Mouse (Mus musculus) lung, postnatal 0 days (tissue): ENCODE data around the gene 1110008P14Rik. TPM values are rescaled to one million over a fixed set of nuclear protein-coding genes. Genes with fewer than 3 reads are reported as not detected.

ENCODE experiments used
- ATAC-seq: fragments of 200-750 bp; cut with Nextera tagmentation; 2 replicates; pipeline ENCODE4 v1.8.0; 2017; ENCODE audit warnings: moderate library complexity
- DNase-seq: peaks from one replicate; pipeline ENCODE4 v3.0.0-alpha.2; 2016; ENCODE audit warnings: low spot score
- H3K27ac ChIP-seq: fragments of 300-500 bp; sonication (generic); 2 replicates; pipeline ENCODE4 v1.5.1; 2014; ENCODE audit warnings: antibody characterized with exemption, mild to moderate bottlenecking, low read length, mixed read lengths
- H3K27me3 ChIP-seq: fragments of 300-500 bp; sonication (generic); replicated peaks from 2 replicates; pipeline ENCODE4 v1.6.1; 2014; ENCODE audit warnings: low read length, mixed read lengths; ENCODE audit not compliant: insufficient read depth
- H3K36me3 ChIP-seq: fragments of 300-500 bp; sonication (generic); 2 replicates; pipeline ENCODE4 v1.6.1; 2014; ENCODE audit warnings: low read length, mixed read lengths; ENCODE audit not compliant: insufficient read depth
- H3K4me1 ChIP-seq: fragments of 300-500 bp; sonication (generic); 2 replicates; pipeline ENCODE4 v1.6.1; 2014; ENCODE audit warnings: antibody characterized with exemption, low read depth, low read length, mixed read lengths; ENCODE audit not compliant: insufficient read depth
- H3K4me2 ChIP-seq: fragments of 300-500 bp; sonication (generic); replicated peaks from 2 replicates; pipeline ENCODE4 v1.6.1; 2014; ENCODE audit warnings: low read depth, mild to moderate bottlenecking, low read length, moderate library complexity, mixed read lengths
- H3K4me3 ChIP-seq: fragments of 300-500 bp; sonication (generic); 2 replicates; pipeline ENCODE4 v1.5.1; 2014; ENCODE audit warnings: low read depth, low read length
- H3K9ac ChIP-seq: fragments of 300-500 bp; sonication (generic); replicated peaks from 2 replicates; pipeline ENCODE4 v1.6.1; 2014; ENCODE audit warnings: low read depth, mild to moderate bottlenecking
- H3K9me3 ChIP-seq: fragments of 300-500 bp; sonication (generic); 2 replicates; pipeline ENCODE4 v1.6.1; 2016; ENCODE audit warnings: low read length, mixed read lengths
- CTCF ChIP-seq: IDR thresholded peaks from 2 replicates; pipeline ENCODE4 v1.5.1; 2016; ENCODE audit warnings: antibody characterized with exemption, mild to moderate bottlenecking
- EP300 ChIP-seq: IDR thresholded peaks from 2 replicates; pipeline ENCODE4 v1.6.1; 2016; ENCODE audit warnings: antibody characterized with exemption, mild to moderate bottlenecking, control low read depth
- WGBS: fragments of 180-500 bp; shearing (Covaris S2); extraction: QIAGEN DNeasy Blood & Tissue Kit; methylation state at CpG from one replicate; pipeline ENCODE4 v1.1.7; 2014; 5-methylcytosine and 5-hydroxymethylcytosine counted together
- polyA plus RNA-seq: library from polyadenylated mRNA; unstranded; fragments of >200 nt; fragmentation: Nextera tagmentation; extraction: Ambion mirVana; gene quantifications from 2 replicates; pipeline ENCODE4 v1.2.1, GENCODE M21; 2015

1110008P14Rik gene
- polyA plus RNA-seq, 1 experiment from 2014 or later: 78.1 TPM

DNA sequence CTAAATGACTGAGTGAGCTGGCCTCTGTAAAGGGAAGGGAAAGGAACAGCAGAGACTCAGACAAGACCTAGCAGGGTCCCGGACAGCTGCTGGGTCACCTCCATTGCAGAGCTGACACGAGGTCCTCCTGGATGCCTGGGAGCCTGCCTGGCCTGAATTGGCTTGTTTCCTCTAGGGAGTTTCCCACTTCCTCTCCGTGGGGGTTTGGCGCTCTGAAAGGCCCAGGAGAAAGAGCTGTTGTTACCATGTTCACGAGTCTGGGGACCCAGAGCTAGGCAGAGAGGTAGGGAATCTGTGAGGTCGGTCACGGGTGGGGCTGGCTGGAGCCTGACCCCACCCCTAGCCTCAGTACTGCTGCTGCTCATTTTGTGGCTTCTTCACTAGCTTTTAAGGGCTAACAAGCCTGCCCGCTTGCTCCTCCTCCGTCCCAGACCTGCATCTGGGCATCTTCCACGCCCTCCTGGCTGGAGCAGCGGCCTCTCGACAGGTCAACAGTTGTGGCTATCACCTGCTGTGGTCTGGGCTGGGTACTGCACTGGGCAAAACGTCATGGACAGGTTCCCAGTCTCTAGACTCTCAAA lies 31.2 kb downstream of the 1110008P14Rik start:
- Histone ChIP-seq H3K4me1 (no peaks in the 10 kb centered on the region), H3K9me3 (no peaks in the 10 kb centered on the region), H3K4me2 (no peak overlapping the region), H3K4me3 (no peak overlapping the region), H3K9ac (no peak overlapping the region), H3K27me3 (0 out of 2 replicates have a peak, but pooled peaks cover 4% of the 10 kb centered on the region), H3K36me3 (no peaks in the 10 kb centered on the region), H3K27ac (no peak overlapping the region)
- ATAC-seq: no peak
- no peak for DNase-seq
- 48% methylated on average over 13 of the region's 13 CpGs for WGBS
- no peak for TF ChIP-seq EP300
- TF ChIP-seq CTCF: no peak

DNA sequence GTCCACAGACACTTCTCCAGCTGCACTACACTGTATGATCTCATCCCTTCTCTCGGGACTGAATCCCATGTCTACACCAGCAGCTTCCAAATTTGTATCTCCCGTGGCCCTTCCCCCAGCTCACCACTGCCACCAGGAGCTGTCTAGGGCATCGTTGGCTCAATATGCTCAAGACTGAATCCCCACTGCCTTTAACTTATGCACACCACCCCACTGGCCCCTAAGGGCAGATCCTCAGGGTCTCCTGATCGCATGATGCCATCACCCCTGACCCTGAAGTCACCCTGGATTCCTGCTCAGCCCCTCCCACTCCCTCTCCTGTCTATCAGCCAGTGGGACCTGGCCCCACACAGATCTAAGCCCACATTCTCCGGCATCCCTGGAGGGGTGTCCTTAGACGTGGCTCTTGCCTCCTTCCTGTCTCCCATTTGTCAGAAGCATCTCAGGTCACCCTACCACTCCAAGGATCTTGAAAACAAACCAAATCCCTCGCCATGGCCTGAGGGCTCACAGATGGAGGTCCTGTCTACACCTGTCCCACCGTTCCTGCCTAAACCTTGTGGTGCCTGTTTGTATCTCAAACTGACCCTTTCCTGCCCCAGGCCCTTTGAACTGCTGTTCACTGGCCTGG lies 32.0 kb downstream of the 1110008P14Rik start:
- Histone ChIP-seq H3K4me2 (no peak overlapping the region), H3K4me3 (no peak overlapping the region), H3K9me3 (no peaks in the 10 kb centered on the region), H3K36me3 (no peaks in the 10 kb centered on the region), H3K9ac (no peak overlapping the region), H3K27ac (no peak overlapping the region), H3K27me3 (0 out of 2 replicates have a peak, but pooled peaks cover 4% of the 10 kb centered on the region), H3K4me1 (no peaks in the 10 kb centered on the region)
- TF ChIP-seq EP300: no peak
- no peak for TF ChIP-seq CTCF
- DNase-seq (no peak), ATAC-seq (no peak)
- WGBS: 49% methylated on average over 8 of the region's 8 CpGs

DNA sequence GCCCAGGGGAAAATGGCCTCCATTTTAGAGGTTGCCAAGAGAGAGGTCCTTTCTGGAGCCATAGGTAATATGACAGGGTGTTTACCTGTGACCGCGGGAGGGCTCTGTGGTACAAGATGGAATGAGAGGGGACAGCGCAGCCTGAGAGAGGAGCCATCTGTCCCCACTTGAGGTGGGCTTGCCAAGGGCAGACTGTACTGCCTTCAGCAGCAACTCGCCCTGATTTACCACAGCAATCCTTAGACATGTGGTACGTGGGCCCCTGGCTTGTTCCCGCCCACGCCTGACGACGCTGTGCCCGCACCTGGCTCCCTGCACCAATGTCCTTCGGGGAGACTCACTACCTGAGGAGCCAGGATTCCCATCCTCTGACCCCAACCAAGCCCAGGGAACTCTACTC lies 33.4 kb downstream of the 1110008P14Rik start:
- Histone ChIP-seq H3K4me3 (no peak overlapping the region), H3K4me2 (no peak overlapping the region), H3K27me3 (0 out of 2 replicates have a peak, but pooled peaks cover 4% of the 10 kb centered on the region), H3K9ac (no peak overlapping the region), H3K27ac (no peak overlapping the region), H3K4me1 (no peaks in the 10 kb centered on the region), H3K9me3 (no peaks in the 10 kb centered on the region), H3K36me3 (no peaks in the 10 kb centered on the region)
- ATAC-seq (no peak), DNase-seq (no peak)
- 80% methylated on average over 11 of the region's 11 CpGs for WGBS
- TF ChIP-seq CTCF (no peak), EP300 (no peak)

DNA sequence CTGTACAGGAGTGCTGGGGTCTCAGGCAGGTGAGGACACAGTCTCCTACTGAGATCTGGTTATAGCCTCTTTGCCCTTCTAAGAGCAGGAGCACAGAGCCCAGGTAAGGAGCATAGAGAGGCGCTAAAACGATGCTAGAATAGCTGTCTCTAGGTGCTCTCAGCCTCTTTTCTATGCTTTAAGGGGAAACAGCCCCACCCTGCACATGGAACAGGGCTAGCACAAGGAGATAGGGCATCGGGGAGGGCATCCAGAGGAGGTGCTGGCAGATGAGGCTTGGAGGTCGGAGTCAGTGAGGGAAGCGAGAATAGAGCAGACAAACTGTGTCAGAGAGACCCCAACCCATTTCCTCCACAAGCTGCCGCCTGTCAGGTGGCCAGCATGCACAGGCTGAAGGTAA lies 34.7 kb downstream of the 1110008P14Rik start:
- Histone ChIP-seq H3K4me2 (no peak overlapping the region), H3K9me3 (no peaks in the 10 kb centered on the region), H3K9ac (no peak overlapping the region), H3K4me3 (no peak overlapping the region), H3K27me3 (0 out of 2 replicates have a peak, but pooled peaks cover 2% of the 10 kb centered on the region), H3K36me3 (no peaks in the 10 kb centered on the region), H3K4me1 (no peaks in the 10 kb centered on the region), H3K27ac (no peak overlapping the region)
- no peak for DNase-seq
- 78% methylated on average over 6 of the region's 6 CpGs for WGBS
- TF ChIP-seq CTCF (no peak), EP300 (no peak)
- ATAC-seq: no peak

DNA sequence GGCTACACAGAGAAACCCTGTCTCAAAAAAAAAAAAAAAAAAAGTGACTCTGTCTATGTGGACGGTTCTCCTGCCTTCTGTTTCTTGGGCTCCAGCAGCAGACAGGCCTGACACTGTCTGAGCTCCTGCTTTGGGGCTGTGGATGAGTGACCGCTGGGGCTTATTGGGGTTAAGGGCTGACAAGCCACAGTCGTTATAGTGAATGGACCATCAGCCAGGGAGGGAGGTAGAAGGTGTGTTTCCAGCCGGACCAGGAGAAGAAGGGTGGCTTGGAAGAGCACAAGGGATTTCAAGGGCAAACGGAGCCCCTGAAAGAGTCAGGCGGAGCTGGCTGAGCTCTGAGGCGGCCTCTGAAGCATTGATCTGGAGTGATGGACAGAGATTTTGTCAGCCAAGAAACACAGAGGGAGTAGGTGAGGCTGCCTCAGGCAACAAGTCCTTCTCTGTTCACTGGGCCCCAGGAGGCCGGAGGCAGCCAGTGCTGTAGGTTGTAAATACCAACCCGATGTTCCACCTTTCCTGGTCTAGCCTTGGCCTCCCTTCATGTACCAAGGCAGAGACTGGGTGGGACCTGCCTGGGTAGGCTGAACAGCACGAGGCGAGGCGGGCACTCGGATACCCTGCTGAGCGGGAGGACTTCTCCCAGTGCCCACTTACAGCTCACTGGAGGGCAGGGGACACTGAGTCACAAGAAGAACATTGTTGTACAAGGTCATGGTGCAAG lies 37.0 kb downstream of the 1110008P14Rik start:
- Histone ChIP-seq H3K9ac (no peak overlapping the region), H3K4me3 (no peak overlapping the region), H3K4me2 (no peak overlapping the region), H3K36me3 (no peaks in the 10 kb centered on the region), H3K4me1 (no peaks in the 10 kb centered on the region), H3K27me3 (no peaks in the 10 kb centered on the region), H3K27ac (no peak overlapping the region), H3K9me3 (no peaks in the 10 kb centered on the region)
- 71% methylated on average over 12 of the region's 14 CpGs for WGBS
- no peak for TF ChIP-seq CTCF
- no peak for TF ChIP-seq EP300
- ATAC-seq (no peak), DNase-seq (no peak)

DNA sequence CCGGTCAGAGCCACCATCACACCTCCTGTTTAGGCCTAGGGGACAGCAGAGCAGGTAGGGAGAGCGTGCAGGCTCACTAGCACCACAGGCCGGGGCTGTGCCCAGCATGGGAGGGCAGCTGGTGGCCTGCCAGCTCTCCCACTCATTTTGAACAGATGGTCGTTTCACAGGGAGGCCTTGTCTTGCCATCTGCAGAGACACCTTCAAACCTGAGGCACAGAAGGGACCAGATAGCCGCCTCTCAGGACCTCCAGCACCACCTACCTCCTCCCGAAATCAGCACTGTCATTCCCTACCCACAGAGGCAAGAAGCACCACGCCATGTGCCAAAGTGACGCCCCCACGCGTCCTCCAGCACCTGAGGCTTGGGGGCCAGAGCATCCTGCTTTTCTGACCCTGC lies 37.7 kb downstream of the 1110008P14Rik start:
- 74% methylated on average over 10 of the region's 10 CpGs for WGBS
- ATAC-seq: no peak
- no peak for TF ChIP-seq EP300
- no peak for TF ChIP-seq CTCF

More for the DNA sequence above, 37.7 kb downstream of the 1110008P14Rik start:
- no peak overlapping the region for H3K4me2 ChIP-seq
- no peak overlapping the region for H3K27ac ChIP-seq
- no peak overlapping the region for H3K9ac ChIP-seq
- H3K9me3 ChIP-seq: no peaks in the 10 kb centered on the region
- DNase-seq: no peak
- no peaks in the 10 kb centered on the region for H3K4me1 ChIP-seq
- no peaks in the 10 kb centered on the region for H3K36me3 ChIP-seq
- no peak overlapping the region for H3K4me3 ChIP-seq
- no peaks in the 10 kb centered on the region for H3K27me3 ChIP-seq
